Mouse (Mus musculus) gastrocnemius, postnatal 10 days (tissue): ENCODE data around the gene Gm3149. TPM values are rescaled to one million over a fixed set of nuclear protein-coding genes. Genes with fewer than 3 reads are reported as not detected.
A peak's percentile ranks its signal among the peaks of the same experiment; 100 is the strongest.
"Not testable (repeated sequence)": the region's sequence is repeated elsewhere in the genome, so short reads cannot be mapped to it uniquely, and the experiment has no call there.

Experiments
- DNase-seq: peaks from one replicate; pipeline ENCODE4 v3.0.0; 2021; ENCODE audit warnings: mixed read lengths
- long read RNA-seq, 2 experiments: library from polyadenylated mRNA; stranded (forward); transcript quantifications; one replicate each; pipeline ENCODE4 v2.0.0; 2021
- total RNA-seq, 2 experiments: library from RNA; stranded (reverse); gene quantifications; 2 replicates each; pipeline ENCODE4 v1.2.3; 2021

Gm3149 gene
- not detected for total RNA-seq
- long read RNA-seq, experiment 1, result 0 reads
- long read RNA-seq, experiment 2, result 0 reads

GRCm38 (mm10) chr14:4316983-4317382 lies at the start of gene Gm3149:
TSS of gene Gm3149 (plus strand) at chr14:4317283.
- not testable (repeated sequence) for DNase-seq

DNA sequence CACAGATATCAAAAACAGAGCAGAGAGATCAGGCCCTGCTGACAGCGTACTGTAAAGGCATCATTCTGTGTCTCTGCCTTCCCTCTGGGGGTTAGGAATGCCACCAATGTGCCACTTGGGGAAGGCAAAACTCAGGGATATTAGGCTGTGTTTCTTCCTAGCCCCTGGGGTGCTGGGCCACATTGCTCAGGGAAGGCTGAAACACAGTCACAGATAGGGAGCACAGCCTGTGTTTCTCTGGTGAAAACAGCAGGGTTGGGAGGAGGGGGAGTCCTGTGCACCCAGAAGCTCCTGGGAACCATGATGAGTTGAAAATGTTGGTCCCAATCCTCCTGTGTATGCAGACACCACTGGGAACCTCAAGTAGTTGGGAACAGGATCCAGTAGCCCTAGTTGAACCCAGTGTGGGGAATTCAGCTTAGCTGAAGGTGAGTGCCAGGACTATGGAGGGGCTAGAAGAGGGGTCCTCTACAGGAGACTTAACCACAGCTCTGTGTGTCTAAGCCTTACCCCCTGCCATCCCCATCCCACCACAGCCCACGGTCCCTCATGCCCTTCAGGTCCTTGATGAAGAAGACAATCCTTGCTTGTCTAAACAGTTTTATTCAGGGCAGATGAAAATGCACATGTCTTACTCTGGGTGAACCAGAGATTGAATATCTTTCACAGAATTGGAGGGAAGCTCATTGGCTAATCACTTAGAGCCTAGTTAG lies 47.7 kb upstream of the Gm3149 start:
- DNase-seq, result not testable (repeated sequence)

DNA sequence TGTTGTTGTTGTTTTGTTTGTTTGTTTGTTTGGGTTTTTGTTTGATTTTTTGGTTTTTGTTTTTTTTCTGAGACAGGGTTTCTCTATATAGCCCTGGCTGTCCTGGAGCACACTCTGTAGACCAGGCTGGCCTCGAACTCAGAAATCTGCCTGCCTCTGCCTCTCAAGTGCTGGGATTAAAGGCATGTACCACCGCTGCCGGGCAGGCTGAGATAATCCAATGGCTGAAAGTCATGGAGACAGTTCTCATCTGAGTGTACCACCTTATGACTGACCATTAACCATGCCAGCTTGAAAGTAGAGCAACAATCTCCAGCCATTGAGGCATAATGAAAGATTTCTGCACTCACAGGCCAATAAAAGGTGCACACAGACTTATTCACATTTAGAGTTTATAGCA lies 37.3 kb upstream of the Gm3149 start:
- not testable (repeated sequence) for DNase-seq

- peak; percentile 2 for DNase-seq
These were observed 17.5 kb downstream of the Gm3149 start, which contains the start of gene 2610042L04Rik for GRCm38 (mm10) chr14:4334476-4335080. TSS of gene 2610042L04Rik (plus strand) at chr14:4334763.

GRCm38 (mm10) chr14:4335506-4335905 lies 18.4 kb downstream of the Gm3149 start:
- DNase-seq, result not testable (repeated sequence)

- not testable (repeated sequence) for DNase-seq
These were observed 51.9 kb downstream of the Gm3149 start for GRCm38 (mm10) chr14:4368991-4369390.

- DNase-seq, result not testable (repeated sequence)
These were observed 52.6 kb downstream of the Gm3149 start for GRCm38 (mm10) chr14:4369691-4370090.

Other genes starting within 250 kb of the Gm3149 start
- gene Gm3115, start 233.2 kb upstream of the Gm3149 start, total RNA-seq, result under 1 TPM; 0.31 to 0.50 TPM
- gene Gm8108, start 206.8 kb upstream of the Gm3149 start, total RNA-seq, result 1 to 10 TPM in 1 of 2 experiments, under 1 TPM in 1; 0.40 to 2.0 TPM
- gene Gm3127, start 152.3 kb upstream of the Gm3149 start, total RNA-seq, result not detected
- gene Gm2974, start 134.7 kb upstream of the Gm3149 start, total RNA-seq, result not detected
- gene Gm3138, start 67.7 kb upstream of the Gm3149 start, total RNA-seq, result not detected
- under 1 TPM; 0.19 to 0.79 TPM for gene 2610042L04Rik, start 17.5 kb downstream of the Gm3149 start, total RNA-seq
- gene Gm3159, start 80.2 kb downstream of the Gm3149 start, total RNA-seq, result not detected
- gene Gm3164, start 98.2 kb downstream of the Gm3149 start, total RNA-seq, result 1 to 10 TPM in 1 of 2 experiments, under 1 TPM in 1; 0.52 to 1.3 TPM
- gene Gm3173, start 113.7 kb downstream of the Gm3149 start, total RNA-seq, result not detected
- not detected for gene Gm3182, start 164.5 kb downstream of the Gm3149 start, total RNA-seq
- gene Gm3047, start 238.1 kb downstream of the Gm3149 start, total RNA-seq, result not detected